Mouse (Mus musculus) liver, embryonic 18 days (tissue): ENCODE data around the gene Gm10147. TPM values are rescaled to one million over a fixed set of nuclear protein-coding genes. Genes with fewer than 3 reads are reported as not detected.

Source experiments
- polyA plus RNA-seq: library from polyadenylated mRNA; depleted of rRNA; stranded (reverse); fragments of >200 nt; gene quantifications from 2 replicates; pipeline ENCODE4 v1.2.3, GENCODE M21; 2012; rRNA removed

Gene Gm10147
- polyA plus RNA-seq, result not detected in 2 replicates

GRCm38 (mm10) chrX:28607742-28608141, at the start of gene Gm10147:
Gene Gm10147 (minus strand): TSS chrX:28607842.

